Mouse (Mus musculus) cerebellum, adult 2 months (tissue): ENCODE results near the gene Trim15. TPM values are rescaled to one million over a fixed set of nuclear protein-coding genes. Genes with fewer than 3 reads are reported as not detected.

Experiments used
- DNase-seq, 2 experiments: peaks; one replicate each; pipeline ENCODE4 v3.0.0; 2021
- H3K27ac ChIP-seq: fragments of 200-500 bp; 2 replicates; pipeline ENCODE4 v1.5.1; 2012; ENCODE audit warnings: low read length, control low read depth, inconsistent platforms; ENCODE audit not compliant: insufficient read depth
- H3K27me3 ChIP-seq: fragments of 200-500 bp; 2 replicates; pipeline ENCODE4 v1.6.1; 2012; ENCODE audit warnings: inconsistent platforms, mild to moderate bottlenecking, low read length, moderate library complexity; ENCODE audit not compliant: control insufficient read depth, insufficient read depth
- H3K4me1 ChIP-seq: fragments of 200-500 bp; 2 replicates; pipeline ENCODE4 v1.6.1; 2011; ENCODE audit warnings: low read length; ENCODE audit not compliant: control insufficient read depth, insufficient read depth
- H3K4me3 ChIP-seq: fragments of 200-500 bp; replicated peaks from 2 replicates; pipeline ENCODE3; 2011; ENCODE audit warnings: mild to moderate bottlenecking, low read depth, low read length, control low read depth; ENCODE audit not compliant: insufficient read depth
- CTCF ChIP-seq: fragments of 200-500 bp; IDR thresholded peaks from 2 replicates; pipeline ENCODE4 v1.5.1; 2011; ENCODE audit warnings: low read depth, mild to moderate bottlenecking, control low read depth, low read length, moderate library complexity, borderline replicate concordance; ENCODE audit not compliant: insufficient read depth
- POLR2A ChIP-seq: fragments of 200-500 bp; IDR thresholded peaks from 2 replicates; pipeline ENCODE4 v1.6.1; 2011; ENCODE audit warnings: low read length, control low read depth, borderline replicate concordance; ENCODE audit not compliant: insufficient read depth
- WGBS: fragments of 180-500 bp; shearing (Covaris S2); methylation state at CpG from one replicate; pipeline ENCODE4 v1.1.7; 2018; 5-methylcytosine and 5-hydroxymethylcytosine counted together
- polyA plus RNA-seq: library from polyadenylated mRNA; depleted of rRNA; stranded (reverse); fragments of >200 nt; gene quantifications from 2 replicates; pipeline ENCODE4 v1.2.3, GENCODE M21; 2012

Gene Trim15
- polyA plus RNA-seq, 1 experiment, result 0.15 TPM

DNA sequence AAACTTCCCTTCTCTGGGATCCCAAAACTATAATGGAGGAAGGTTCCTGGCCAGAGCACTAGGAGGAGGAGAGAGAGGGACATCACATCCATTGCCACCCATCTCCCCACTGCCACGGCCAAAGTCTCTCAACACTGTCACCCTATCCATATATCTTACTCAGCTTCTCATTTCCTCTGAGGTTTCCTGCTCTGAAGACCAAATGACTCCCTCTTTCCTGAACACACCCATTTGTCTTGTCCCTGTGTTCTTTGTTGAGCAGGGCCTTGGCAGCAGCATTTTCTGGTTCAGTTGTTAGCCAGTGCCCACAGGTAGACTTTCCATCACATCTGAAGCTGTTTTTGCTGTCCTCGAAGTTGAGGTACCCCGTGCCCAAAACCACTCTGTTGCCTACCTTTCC is 8.8 kb downstream of the Trim15 start:
- no peak for TF ChIP-seq CTCF
- no peak for TF ChIP-seq POLR2A
- H3K27me3 ChIP-seq, result no peaks in the 10 kb centered on the region
- no peak overlapping the region for H3K4me3 ChIP-seq
- DNase-seq, result no peak
- no peaks in the 10 kb centered on the region for H3K4me1 ChIP-seq
- H3K27ac ChIP-seq, result no peak overlapping the region
- 90% methylated on average over 3 of the region's 3 CpGs for WGBS

DNA sequence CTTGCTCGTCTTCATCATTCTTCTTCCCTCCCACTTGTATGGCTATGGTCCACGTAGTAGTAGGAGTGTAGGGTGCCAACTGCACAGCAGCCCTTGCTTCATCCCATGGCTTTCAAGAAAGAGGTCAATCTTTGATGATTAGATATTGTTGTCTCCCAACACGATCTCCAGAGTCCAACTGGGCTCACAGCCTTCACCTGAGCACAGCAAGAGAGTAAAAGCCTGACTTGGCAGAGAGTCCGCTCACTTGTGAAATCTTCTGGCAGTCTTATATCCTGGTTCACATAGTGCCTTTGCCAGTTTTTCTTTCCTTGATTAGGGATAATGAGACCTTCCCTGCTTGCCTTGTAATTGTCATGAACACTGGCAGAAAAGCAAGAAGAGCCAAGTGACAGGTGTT is 10.8 kb downstream of the Trim15 start:
- TF ChIP-seq CTCF (no peak), POLR2A (no peak)
- H3K27me3 ChIP-seq, result no peaks in the 10 kb centered on the region
- no peak overlapping the region for H3K4me3 ChIP-seq
- 0 out of 2 replicates have a peak, but pooled peaks cover under 1% of the 10 kb centered on the region for H3K4me1 ChIP-seq
- H3K27ac ChIP-seq, result no peak overlapping the region
- 78% methylated on average over 4 of the region's 4 CpGs for WGBS
- no peak for DNase-seq

DNA sequence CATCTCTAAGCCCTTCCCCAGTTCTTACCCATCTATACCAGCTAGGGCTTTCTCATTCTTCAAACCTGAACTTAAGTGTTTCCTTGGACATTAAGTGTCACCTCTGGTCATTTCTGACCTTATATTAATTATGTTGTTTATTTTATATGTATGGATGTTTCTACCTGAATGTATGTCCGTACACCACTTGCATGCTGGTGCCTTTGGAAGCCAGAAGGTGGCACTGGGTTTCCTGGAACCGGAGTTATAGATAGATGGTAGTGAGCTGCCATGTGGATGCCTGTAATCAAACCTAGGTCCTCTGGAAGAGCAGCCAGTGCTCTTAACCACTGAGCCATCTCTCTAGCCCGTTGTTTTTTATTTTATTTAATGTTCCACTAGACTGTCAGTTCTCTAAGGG is 11.5 kb downstream of the Trim15 start:
- no peak for DNase-seq
- WGBS, result 97% methylated on average over 3 of the region's 3 CpGs
- TF ChIP-seq POLR2A (no peak), CTCF (no peak)
- H3K27me3 ChIP-seq, result no peaks in the 10 kb centered on the region
- no peak overlapping the region for H3K4me3 ChIP-seq
- no peak overlapping the region for H3K27ac ChIP-seq
- H3K4me1 ChIP-seq, result peaks cover 5% of the 10 kb centered on the region; the same call in 1 of the 2 replicates

DNA sequence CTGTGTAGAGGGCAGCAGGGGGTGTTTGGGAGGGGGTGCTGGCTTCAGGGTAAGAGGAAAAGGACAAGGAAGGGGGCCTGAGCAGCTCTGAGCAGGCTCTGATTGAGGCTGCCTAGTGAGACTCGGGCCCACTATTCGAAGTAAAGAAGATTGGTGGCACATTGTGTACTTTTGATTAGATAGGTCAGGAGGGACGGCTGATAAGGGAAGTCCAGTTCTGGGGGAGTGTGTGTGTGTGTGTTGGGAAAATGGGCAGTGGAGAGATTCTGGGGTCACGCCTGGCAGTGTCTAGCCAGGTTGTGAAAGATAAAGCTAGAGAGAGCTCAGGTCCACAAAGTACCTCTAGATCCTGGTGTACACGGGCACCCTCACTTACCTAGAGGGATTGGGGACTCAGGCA is 15.4 kb downstream of the Trim15 start:
- TF ChIP-seq CTCF, result no peak
- TF ChIP-seq POLR2A, result no peak

DNA sequence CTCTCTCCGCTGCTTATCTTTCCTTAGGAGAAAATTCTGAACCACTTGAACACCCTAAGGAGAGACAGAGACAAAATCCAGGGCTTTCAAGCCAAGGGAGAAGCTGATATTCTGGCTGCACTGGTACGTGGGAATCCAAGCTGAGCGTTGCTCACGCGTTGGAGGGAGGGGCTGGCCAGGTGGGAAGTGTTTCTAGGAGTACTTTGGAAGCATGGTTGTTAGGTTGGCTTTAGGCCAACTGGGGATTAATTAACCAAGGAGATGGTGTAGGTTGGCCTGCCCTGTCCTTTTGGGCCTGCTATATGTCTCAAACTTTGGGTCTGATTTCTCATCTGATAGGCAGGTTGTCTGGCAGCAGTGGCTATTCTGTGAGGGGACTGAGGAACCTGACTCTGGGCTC is 15.8 kb downstream of the Trim15 start:
- Histone ChIP-seq H3K27ac (no peak overlapping the region), H3K27me3 (no peaks in the 10 kb centered on the region), H3K4me1 (peaks cover 10% of the 10 kb centered on the region; the same call in 1 of the 2 replicates), H3K4me3 (no peak overlapping the region)
- TF ChIP-seq CTCF (no peak), POLR2A (no peak)
- 69% methylated on average over 5 of the region's 5 CpGs for WGBS
- DNase-seq, result no peak

More for the DNA sequence above, 15.4 kb downstream of the Trim15 start:
- H3K4me3 ChIP-seq, result no peak overlapping the region
- peaks cover 10% of the 10 kb centered on the region; the same call in 1 of the 2 replicates for H3K4me1 ChIP-seq
- no peak overlapping the region for H3K27ac ChIP-seq
- no peaks in the 10 kb centered on the region for H3K27me3 ChIP-seq
- 96% methylated on average over 5 of the region's 5 CpGs for WGBS
- no peak for DNase-seq

DNA sequence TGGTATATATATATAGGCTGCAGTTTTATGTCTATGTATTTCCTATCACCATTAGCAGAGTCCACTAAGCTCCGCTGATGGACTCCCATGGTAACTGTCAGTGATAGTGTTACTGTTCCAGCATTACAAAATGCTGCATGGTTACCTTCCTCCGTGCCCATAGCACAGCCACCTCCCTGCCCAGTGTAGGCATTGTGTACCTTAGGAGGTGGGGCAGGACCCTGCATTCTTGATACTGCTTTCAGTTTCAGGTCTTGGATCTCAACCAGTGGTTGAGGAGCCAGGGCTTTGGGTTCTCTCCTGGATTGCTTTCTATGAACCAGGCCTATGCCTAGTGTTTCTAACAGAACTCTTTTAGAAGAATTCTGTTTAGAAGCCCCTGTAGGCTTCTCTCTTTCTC is 17.0 kb downstream of the Trim15 start:
- no peak for DNase-seq
- Histone ChIP-seq H3K27me3 (no peaks in the 10 kb centered on the region), H3K4me1 (peaks cover 10% of the 10 kb centered on the region; the same call in 1 of the 2 replicates), H3K4me3 (no peak overlapping the region), H3K27ac (no peak overlapping the region)
- 86% methylated on average over 2 of the region's 2 CpGs for WGBS
- no peak for TF ChIP-seq CTCF
- no peak for TF ChIP-seq POLR2A

DNA sequence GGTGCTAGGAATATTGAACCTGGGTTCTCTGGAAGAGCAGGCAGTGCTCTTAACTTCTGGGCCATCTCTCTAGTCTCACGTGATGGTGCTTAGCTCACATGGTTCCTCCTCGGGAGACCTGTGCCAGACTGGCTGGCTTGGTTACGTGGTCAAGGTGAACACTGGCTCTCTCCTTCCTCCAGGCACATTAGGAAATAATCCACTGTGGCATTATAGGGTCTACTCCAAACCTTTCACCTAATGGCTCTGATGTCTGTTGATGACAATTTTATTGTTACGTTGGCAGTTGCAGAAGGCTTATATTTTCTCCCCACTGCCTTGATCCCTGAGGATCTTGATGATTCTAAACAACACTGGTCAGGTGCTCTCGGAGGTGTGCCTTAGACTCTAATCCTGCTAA is 18.1 kb downstream of the Trim15 start:
- Histone ChIP-seq H3K27me3 (no peaks in the 10 kb centered on the region), H3K4me1 (peaks cover 10% of the 10 kb centered on the region; the same call in 1 of the 2 replicates), H3K27ac (no peak overlapping the region), H3K4me3 (no peak overlapping the region)
- TF ChIP-seq CTCF, result no peak
- no peak for TF ChIP-seq POLR2A
- 40% methylated on average over 5 of the region's 5 CpGs for WGBS
- DNase-seq, result no peak

DNA sequence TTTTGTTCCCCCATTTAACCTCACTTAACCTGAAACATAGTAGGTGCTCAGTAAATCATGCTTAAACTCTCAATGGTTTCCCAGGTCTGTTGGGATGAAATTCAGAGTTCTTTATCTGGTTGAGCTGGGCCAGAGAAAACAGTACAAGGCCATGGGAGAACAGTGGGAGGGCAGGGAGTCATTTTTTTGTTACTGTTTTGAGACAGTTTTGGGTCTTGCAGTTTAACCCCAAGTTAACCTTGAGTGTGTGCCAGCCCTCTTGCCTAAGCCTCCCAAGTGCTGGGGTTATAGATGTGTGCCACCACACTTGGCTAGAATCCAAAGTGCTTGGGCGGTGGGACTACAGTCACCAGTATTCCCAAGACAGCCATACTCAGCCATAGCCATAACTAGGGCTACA is 22.3 kb downstream of the Trim15 start:
- 34% methylated on average over 1 of the region's 1 CpGs for WGBS
- TF ChIP-seq POLR2A (no peak), CTCF (no peak)
- Histone ChIP-seq H3K27ac (no peak overlapping the region), H3K4me3 (no peak overlapping the region), H3K27me3 (no peaks in the 10 kb centered on the region), H3K4me1 (peaks cover 3% of the 10 kb centered on the region; the same call in 1 of the 2 replicates)
- no peak for DNase-seq

DNA sequence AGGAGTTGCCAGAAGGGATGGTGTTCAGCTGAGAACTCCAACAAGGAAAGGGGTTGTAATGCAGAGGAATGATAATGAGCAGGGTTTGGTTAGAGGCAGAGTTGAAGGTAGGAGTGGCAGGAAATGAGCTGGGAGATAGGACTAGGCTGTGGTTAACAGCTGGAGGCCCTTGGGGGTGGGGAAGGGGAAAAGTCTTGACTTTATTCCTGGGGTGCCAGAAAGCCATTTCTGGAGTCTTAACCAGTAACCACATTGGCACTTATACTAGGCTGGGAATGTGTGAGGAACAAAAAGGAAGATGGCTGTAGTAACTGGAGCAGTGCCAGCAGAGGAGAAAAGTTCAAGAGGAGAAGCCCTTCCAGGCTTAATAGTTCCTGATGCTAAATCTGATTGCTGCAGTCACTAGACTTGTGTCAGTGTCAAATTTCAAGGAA is 22.7 kb downstream of the Trim15 start:
- DNase-seq, result no peak
- Histone ChIP-seq H3K27me3 (no peaks in the 10 kb centered on the region), H3K4me1 (peaks cover 3% of the 10 kb centered on the region; the same call in 1 of the 2 replicates), H3K27ac (no peak overlapping the region), H3K4me3 (no peak overlapping the region)
- no peak for TF ChIP-seq CTCF
- TF ChIP-seq POLR2A, result no peak
